Mouse (Mus musculus) splenic B cell, adult 2 months (primary cell): ENCODE data around the gene Erich4.

Source experiments
- DNase-seq: peaks from one replicate; pipeline ENCODE4 v3.0.0-alpha.2; 2011; ENCODE audit warnings: low read depth, low spot score
- H3K27me3 ChIP-seq: 2 replicates; pipeline ENCODE4 v1.6.1; 2012; ENCODE audit warnings: mild to moderate bottlenecking, low read length, moderate library complexity, mixed read lengths; ENCODE audit not compliant: control insufficient read depth, poor library complexity, insufficient read depth, severe bottlenecking
- H3K36me3 ChIP-seq: 2 replicates; pipeline ENCODE4 v1.6.1; 2012; ENCODE audit warnings: mild to moderate bottlenecking, low read length, moderate library complexity, mixed read lengths; ENCODE audit not compliant: control insufficient read depth, poor library complexity, insufficient read depth, severe bottlenecking

Erich4 gene

GRCm38 (mm10) chr7:25632679-25633078, 17.0 kb upstream of the Erich4 start:
- H3K27me3 ChIP-seq = no peaks in the 10 kb centered on the region
- DNase-seq = no peak
- H3K36me3 ChIP-seq = peaks cover 10% of the 10 kb centered on the region

- no peaks in the 10 kb centered on the region for H3K27me3 ChIP-seq
- DNase-seq = no peak
- peaks cover 8% of the 10 kb centered on the region for H3K36me3 ChIP-seq
These were observed 12.6 kb upstream of the Erich4 start for GRCm38 (mm10) chr7:25628323-25628620.

GRCm38 (mm10) chr7:25627431-25628322, 12.0 kb upstream of the Erich4 start:
- Histone ChIP-seq H3K27me3 (no peaks in the 10 kb centered on the region), H3K36me3 (peaks cover 8% of the 10 kb centered on the region)
- no peak for DNase-seq

GRCm38 (mm10) chr7:25626509-25627430, 11.1 kb upstream of the Erich4 start, which contains the start of gene B3gnt8:
TSS of gene B3gnt8 (plus strand) at chr7:25626654.
- peaks cover 7% of the 10 kb centered on the region for H3K36me3 ChIP-seq
- DNase-seq = peak; percentile 51
- H3K27me3 ChIP-seq = no peaks in the 10 kb centered on the region

GRCm38 (mm10) chr7:25625594-25626250, 10.0 kb upstream of the Erich4 start:
- peak; percentile 77 for DNase-seq
- H3K36me3 ChIP-seq = peaks cover 9% of the 10 kb centered on the region
- H3K27me3 ChIP-seq = no peaks in the 10 kb centered on the region

GRCm38 (mm10) chr7:25624851-25625250, 9.2 kb upstream of the Erich4 start:
- H3K36me3 ChIP-seq = peaks cover 7% of the 10 kb centered on the region
- no peaks in the 10 kb centered on the region for H3K27me3 ChIP-seq
- DNase-seq = no peak

- peaks cover 4% of the 10 kb centered on the region for H3K36me3 ChIP-seq
- no peak for DNase-seq
- H3K27me3 ChIP-seq = no peaks in the 10 kb centered on the region
These were observed 8.2 kb upstream of the Erich4 start for GRCm38 (mm10) chr7:25623857-25624370.

- DNase-seq = no peak
- Histone ChIP-seq H3K36me3 (peaks cover 3% of the 10 kb centered on the region), H3K27me3 (no peaks in the 10 kb centered on the region)
These were observed 5.1 kb upstream of the Erich4 start for GRCm38 (mm10) chr7:25620751-25621150.

GRCm38 (mm10) chr7:25620101-25620500, 4.4 kb upstream of the Erich4 start:
- Histone ChIP-seq H3K27me3 (no peaks in the 10 kb centered on the region), H3K36me3 (peaks cover 3% of the 10 kb centered on the region)
- no peak for DNase-seq

GRCm38 (mm10) chr7:25619722-25619991, 4.0 kb upstream of the Erich4 start:
- DNase-seq = no peak
- H3K36me3 ChIP-seq = peaks cover 3% of the 10 kb centered on the region
- no peaks in the 10 kb centered on the region for H3K27me3 ChIP-seq

- peak; percentile 97 for DNase-seq
- Histone ChIP-seq H3K36me3 (peaks cover 3% of the 10 kb centered on the region), H3K27me3 (no peaks in the 10 kb centered on the region)
These were observed 3.4 kb upstream of the Erich4 start, which contains the start of gene Dmac2 for GRCm38 (mm10) chr7:25618865-25619721. TSS of gene Dmac2 (plus strand) at chr7:25619414.

GRCm38 (mm10) chr7:25617376-25618160, 1.9 kb upstream of the Erich4 start:
- H3K36me3 ChIP-seq = peaks cover 3% of the 10 kb centered on the region
- H3K27me3 ChIP-seq = no peaks in the 10 kb centered on the region
- no peak for DNase-seq
